Mouse (Mus musculus) spleen, postnatal 14 days (tissue): ENCODE measurements around the gene Pgap2.

ENCODE experiments used
- DNase-seq, 2 experiments: peaks; one replicate each; pipeline ENCODE4 v3.0.0; 2021 to 2022; ENCODE audit warnings: low spot score in 2 of 2

Pgap2 gene

GRCm38 (mm10) chr7:102209756-102210721 is at the start of gene Pgap2, which contains the start of gene Nup98:
TSS of gene Pgap2 (plus strand) at chr7:102210208.
TSS of gene Nup98 (minus strand) at chr7:102210176.
- peak; percentile 93 to 96 for DNase-seq

- DNase-seq: no peak
These were observed 39.7 kb upstream of the Pgap2 start for GRCm38 (mm10) chr7:102170300-102170699.

GRCm38 (mm10) chr7:102183849-102184248 is 26.2 kb upstream of the Pgap2 start:
- no peak for DNase-seq

- DNase-seq: no peak
These were observed 17.7 kb upstream of the Pgap2 start for GRCm38 (mm10) chr7:102192356-102192755.

GRCm38 (mm10) chr7:102200576-102200975 is 9.4 kb upstream of the Pgap2 start:
- DNase-seq: no peak

- no peak for DNase-seq
These were observed 8.8 kb upstream of the Pgap2 start for GRCm38 (mm10) chr7:102200996-102201785.

GRCm38 (mm10) chr7:102204296-102204857 is 5.6 kb upstream of the Pgap2 start:
- DNase-seq: no peak

- no peak for DNase-seq
These were observed 4.4 kb upstream of the Pgap2 start for GRCm38 (mm10) chr7:102205646-102206045.

- no peak for DNase-seq
These were observed 1.1 kb upstream of the Pgap2 start for GRCm38 (mm10) chr7:102208806-102209363.

GRCm38 (mm10) chr7:102211071-102211470 is 1.1 kb downstream of the Pgap2 start:
- no peak for DNase-seq

GRCm38 (mm10) chr7:102221899-102222298 is 11.9 kb downstream of the Pgap2 start:
- no peak for DNase-seq

GRCm38 (mm10) chr7:102222336-102222735 is 12.3 kb downstream of the Pgap2 start:
- no peak for DNase-seq

- DNase-seq: peak; percentile 38 to 43
These were observed 13.0 kb downstream of the Pgap2 start for GRCm38 (mm10) chr7:102222830-102223556.

GRCm38 (mm10) chr7:102223883-102224738 is 14.1 kb downstream of the Pgap2 start:
- no peak for DNase-seq

GRCm38 (mm10) chr7:102226051-102226450 is 16.0 kb downstream of the Pgap2 start:
- no peak for DNase-seq

- DNase-seq: no peak
These were observed 18.2 kb downstream of the Pgap2 start for GRCm38 (mm10) chr7:102228049-102228670.

- DNase-seq: no peak
These were observed 19.8 kb downstream of the Pgap2 start for GRCm38 (mm10) chr7:102229814-102230213.

GRCm38 (mm10) chr7:102233059-102233458 is 23.1 kb downstream of the Pgap2 start:
- no peak for DNase-seq

GRCm38 (mm10) chr7:102238686-102239286 is 28.8 kb downstream of the Pgap2 start:
- DNase-seq: no peak
